8 mouse cellular contexts compared by ENCODE assay signal in genomic region chr11:116827534-116828165, GRCm38 (mm10). TPM values are rescaled to one million over a fixed set of nuclear protein-coding genes. Genes with fewer than 3 reads are reported as not detected.
DNase-seq lines count a peak whose midpoint lies in the region; TF ChIP-seq lines count a peak whose summit lies in the region.

Gene Mxra7, minus strand, starts transcription at chr11:116828046.

- H3K27ac ChIP-seq in liver, adult 2 months (replicated peaks; ENCODE audit: insufficient read depth, low read depth, low read length): peak within 1 kb of the TSS; percentile 12; the same call in 1 of the 2 replicates
- H3K27ac ChIP-seq in testis, adult 2 months (ENCODE audit: control insufficient read depth, insufficient read depth, low read depth, low read length): peak within 1 kb of the TSS; percentile 73

- peak within 1 kb of the TSS; percentile 61 for H3K9ac ChIP-seq in liver, adult 2 months (ENCODE audit: low read depth, low read length)

- H3K27me3 ChIP-seq in liver, adult 2 months (ENCODE audit: control insufficient read depth, insufficient read depth, low read length): no peaks in the 10 kb centered on the region
- H3K27me3 ChIP-seq in myocyte (ENCODE audit: control insufficient read depth, insufficient read depth, insufficient read length): no peaks in the 10 kb centered on the region
- no peaks in the 10 kb centered on the region for H3K27me3 ChIP-seq in testis, adult 2 months (ENCODE audit: control insufficient read depth, insufficient read depth, low read length)

- 7% methylated on average over 71 of the region's 71 CpGs for WGBS in liver, adult 2 months

- H3ac ChIP-seq in myocyte (ENCODE audit: control insufficient read depth, insufficient read length): peak within 1 kb of the TSS; percentile 59

- peak within 1 kb of the TSS; percentile 90 for H3K4me2 ChIP-seq in myocyte (ENCODE audit: low read depth)

- no peak for TF ChIP-seq CTCF in liver, adult 2 months (IDR thresholded peaks at IDR 0.05; ENCODE audit: low read depth, low read length)
- TF ChIP-seq CTCF in testis, adult 2 months (IDR thresholded peaks at IDR 0.05; ENCODE audit: control insufficient read depth, insufficient read depth, insufficient replicate concordance, low read depth, low read length): no peak

- no peaks in the 10 kb centered on the region; the same call in 1 of the 2 replicates for H3K4me1 ChIP-seq in liver, adult 2 months (ENCODE audit: control insufficient read depth, insufficient read depth, low read length)
- peaks cover 20% of the 10 kb centered on the region for H3K4me1 ChIP-seq in testis, adult 2 months (ENCODE audit: control insufficient read depth, insufficient read depth, low read length)

- no peak for TF ChIP-seq POLR2A in liver, adult 2 months (IDR thresholded peaks at IDR 0.05; ENCODE audit: extremely low read depth, insufficient read depth, low read length)
- TF ChIP-seq POLR2A in myocyte (IDR thresholded peaks at IDR 0.05; ENCODE audit: insufficient read length, low read depth): peak; percentile 99
- TF ChIP-seq POLR2A in testis, adult 2 months (IDR thresholded peaks at IDR 0.05; ENCODE audit: control insufficient read depth, low read depth, low read length): peak; percentile 65; the same call in 1 of the 2 replicates

- no peaks in the 10 kb centered on the region for H3K36me3 ChIP-seq in liver, adult 2 months (ENCODE audit: control insufficient read depth, insufficient read depth, low read length)
- no peaks in the 10 kb centered on the region for H3K36me3 ChIP-seq in myocyte (ENCODE audit: control insufficient read depth, insufficient read depth)
- H3K36me3 ChIP-seq in testis, adult 2 months (ENCODE audit: control insufficient read depth, insufficient read depth, low read length): no peaks in the 10 kb centered on the region

- peak within 1 kb of the TSS; percentile 57 for H3K4me3 ChIP-seq in liver, adult 2 months (ENCODE audit: insufficient read depth, low read depth, low read length)
- H3K4me3 ChIP-seq in myocyte: peak within 1 kb of the TSS; percentile 61
- H3K4me3 ChIP-seq in testis, adult 2 months (ENCODE audit: control insufficient read depth, low read depth, low read length): peak within 1 kb of the TSS; percentile 78

- H3K79me2 ChIP-seq in liver, adult 2 months (ENCODE audit: control insufficient read depth, insufficient read depth, low read length): no peaks in the 10 kb centered on the region
- H3K79me2 ChIP-seq in myocyte (ENCODE audit: control insufficient read depth, insufficient read depth): peaks cover 52% of the 10 kb centered on the region

- peak; percentile 54 to 69 for DNase-seq in left cerebral cortex, adult 18-20 months (ENCODE audit: low spot score in 2 of 2)
- no peak for DNase-seq in left cerebral cortex, adult 11 months (ENCODE audit: low spot score)
- peak; percentile 86 for DNase-seq in embryo, embryonic 10.5 days (ENCODE audit: low spot score)
- DNase-seq in heart, adult 18-20 months: peak; percentile 91 to 93
- peak; percentile 83 for DNase-seq in kidney, adult 18-20 months
- DNase-seq in liver, adult 2 months (ENCODE audit: extremely low read depth, low read depth, low spot score): no peak

TF ChIP-seq in myocyte, 11 proteins besides CTCF, POLR2A, EP300 and RAD21:
- TF ChIP-seq POLR2AphosphoS2 (IDR thresholded peaks at IDR 0.05; ENCODE audit: insufficient read length, low read depth) (peak; percentile 99), CEBPB (IDR thresholded peaks at IDR 0.05; ENCODE audit: insufficient read depth, poor library complexity, severe bottlenecking) (no peak), MYOG (IDR thresholded peaks at IDR 0.05; ENCODE audit: control insufficient read depth in 1 of 3, insufficient read depth in 1 of 3, insufficient read length in 2 of 3, low read depth in 2 of 3) (peak in 1 of 3 experiments; percentile 24), SRF (IDR thresholded peaks at IDR 0.05; ENCODE audit: control insufficient read depth, insufficient read length, low read depth) (no peak), TCF3 (IDR thresholded peaks at IDR 0.05; ENCODE audit: insufficient read length, low read depth) (peak; percentile 27), E2F4 (IDR thresholded peaks at IDR 0.05; ENCODE audit: insufficient read depth) (no peak)
TF ChIP-seq in myocyte: peak in this region for 3.

RNA-seq across cellular contexts. Expression of gene Mxra7, which starts in this region (rescaled TPM):
- 10 to 100 TPM; 17.5 to 20.2 TPM for total RNA-seq in left cerebral cortex, adult 18-20 months (2021)
- 10 to 100 TPM; 14.8 to 18.7 TPM for total RNA-seq in heart, adult 18-20 months (2021)
- total RNA-seq in liver, adult 2 months (2014; rRNA removed): 1.4 and 1.7 TPM in 2 replicates
- 3.2 and 3.4 TPM in 2 replicates for polyA plus RNA-seq in liver, adult 2 months (2012; rRNA removed)
- polyA plus RNA-seq in myocyte (2012; fragmentation: generic; extraction: Trizol): 126 TPM
- polyA plus RNA-seq in testis, adult 2 months (2012; rRNA removed): 8.2 and 8.9 TPM in 2 replicates

Comparison
In these comparisons a context has a peak if more than half of its experiments do, and no peak if none do; other contexts are left out.
1. RNA of gene Mxra7 (polyA plus RNA-seq): 126 TPM in myocyte (single experiment); 8.2 to 8.9 TPM in testis, adult 2 months and 3.2 to 3.4 TPM in liver, adult 2 months; every median in the first group is over 10 times any median in the second.
2. DNase-seq: peak in left cerebral cortex, adult 18-20 months (2 of 2), embryo, embryonic 10.5 days (single experiment), heart, adult 18-20 months (2 of 2) and kidney, adult 18-20 months (single experiment); none in left cerebral cortex, adult 11 months (single experiment) and liver, adult 2 months (single experiment).
3. Peak in every context shown above with its lines, with median percentiles within 50 percentile points of each other: H3K4me3 ChIP-seq.